9 mouse cellular contexts compared by ENCODE assay signal in genomic region chr10:120365380-120366172, GRCm38 (mm10).
DNase-seq lines count a peak whose midpoint lies in the region; ATAC-seq and TF ChIP-seq lines count a peak whose summit lies in the region.
"Had no signal": no experiment of that assay in that cellular context is flagged by ENCODE, and none has a peak within 500 bp of the region (broad histone marks: within the 10 kb centered on the region; RNA-seq: fewer than 3 reads in every experiment).

No protein-coding gene starts in this region.

- H3K9me3 ChIP-seq in hindbrain, embryonic 12.5 days (replicated peaks): no peaks in the 10 kb centered on the region

- peak overlapping the region; percentile 49 for H3K27ac ChIP-seq in testis, adult 2 months (ENCODE audit: control insufficient read depth, insufficient read depth, low read depth, low read length)
- H3K27ac ChIP-seq in hindbrain, embryonic 12.5 days: peak overlapping the region; percentile 44; the same call in 1 of the 2 replicates

- H3K36me3 ChIP-seq in testis, adult 2 months (ENCODE audit: control insufficient read depth, insufficient read depth, low read length): no peaks in the 10 kb centered on the region
- no peaks in the 10 kb centered on the region for H3K36me3 ChIP-seq in hindbrain, embryonic 12.5 days

- peak; percentile 50; the same call in 1 of the 2 replicates for ATAC-seq in hindbrain, embryonic 12.5 days (ENCODE audit: low FRiP score)
- ATAC-seq in megakaryocyte, adult 5-6 weeks (ENCODE audit: poor library complexity, severe bottlenecking): peak; percentile 11; the same call in 1 of the 2 replicates

- peaks cover 5% of the 10 kb centered on the region for H3K4me1 ChIP-seq in testis, adult 2 months (ENCODE audit: control insufficient read depth, insufficient read depth, low read length)
- peaks cover 20% of the 10 kb centered on the region for H3K4me1 ChIP-seq in hindbrain, embryonic 12.5 days

- H3K4me3 ChIP-seq in testis, adult 2 months (ENCODE audit: control insufficient read depth, low read depth, low read length): peak overlapping the region; percentile 99
- no peak overlapping the region for H3K4me3 ChIP-seq in hindbrain, embryonic 12.5 days

- TF ChIP-seq CTCF in testis, adult 2 months (IDR thresholded peaks at IDR 0.05; ENCODE audit: control insufficient read depth, insufficient read depth, insufficient replicate concordance, low read depth, low read length): no peak

- WGBS in hindbrain, embryonic 12.5 days: 43% methylated on average over 24 of the region's 24 CpGs

- DNase-seq in testis, postnatal 14 days (ENCODE audit: low spot score): no peak
- DNase-seq in layer of hippocampus, postnatal 36 days: no peak
- no peak for DNase-seq in urinary bladder, adult 18-20 months (ENCODE audit: low spot score in 2 of 2)
- DNase-seq in heart, adult 9 months (ENCODE audit: low spot score in 2 of 2): no peak
- no peak for DNase-seq in spleen, adult 18-20 months
- DNase-seq: kidney, adult 8-10 months had no signal

- no peaks in the 10 kb centered on the region for H3K27me3 ChIP-seq in testis, adult 2 months (ENCODE audit: control insufficient read depth, insufficient read depth, low read length)
- H3K27me3 ChIP-seq in hindbrain, embryonic 12.5 days: no peaks in the 10 kb centered on the region

- TF ChIP-seq POLR2A in testis, adult 2 months (IDR thresholded peaks at IDR 0.05; ENCODE audit: control insufficient read depth, low read depth, low read length): no peak

- peak overlapping the region; percentile 25; the same call in 1 of the 2 replicates for H3K4me2 ChIP-seq in hindbrain, embryonic 12.5 days (replicated peaks)

- no peak overlapping the region for H3K9ac ChIP-seq in hindbrain, embryonic 12.5 days
